Mouse (Mus musculus) neural tube, postnatal 0 days (tissue): ENCODE data around the gene Npc2. TPM values are rescaled to one million over a fixed set of nuclear protein-coding genes. Genes with fewer than 3 reads are reported as not detected.

Experiments used
- polyA plus RNA-seq: library from polyadenylated mRNA; unstranded; fragments of >200 nt; fragmentation: Nextera tagmentation; extraction: Ambion mirVana; gene quantifications from 2 replicates; pipeline ENCODE4 v1.2.1, GENCODE M21; 2015

Npc2 gene
- 49.9 and 50.8 TPM in 2 replicates for polyA plus RNA-seq

GRCm38 (mm10) chr12:84772726-84773441, at the start of gene Npc2, which contains the start of gene Isca2:
TSS of gene Npc2 (minus strand) at chr12:84773152.
TSS of gene Isca2 (plus strand) at chr12:84773251.

Other genes with a start within 250 kb of the Npc2 start
- gene Vsx2, start 203.4 kb downstream of the Npc2 start, polyA plus RNA-seq: 4.6 and 7.0 TPM in 2 replicates
- 10.8 and 10.9 TPM in 2 replicates for gene Abcd4, start 155.7 kb downstream of the Npc2 start, polyA plus RNA-seq
- gene Vrtn, start 132.1 kb downstream of the Npc2 start, polyA plus RNA-seq: not detected in 2 replicates
- 17.2 and 19.6 TPM in 2 replicates for gene Syndig1l, start 74.3 kb downstream of the Npc2 start, polyA plus RNA-seq
- gene Isca2, start 99 bp upstream of the Npc2 start, polyA plus RNA-seq: 138 and 144 TPM in 2 replicates
- gene Ltbp2, start 103.4 kb upstream of the Npc2 start, polyA plus RNA-seq: 0.21 and 0.36 TPM in 2 replicates
- 68.6 and 69.5 TPM in 2 replicates for gene Fcf1, start 197.7 kb upstream of the Npc2 start, polyA plus RNA-seq
- gene Arel1, start 197.7 kb upstream of the Npc2 start, polyA plus RNA-seq: 22.5 and 25.0 TPM in 2 replicates
- gene Ylpm1, start 223.2 kb upstream of the Npc2 start, polyA plus RNA-seq: 27.4 and 29.0 TPM in 2 replicates